Mouse (Mus musculus): Measurements from ENCODE around the gene Ldlrad3.

DNA sequence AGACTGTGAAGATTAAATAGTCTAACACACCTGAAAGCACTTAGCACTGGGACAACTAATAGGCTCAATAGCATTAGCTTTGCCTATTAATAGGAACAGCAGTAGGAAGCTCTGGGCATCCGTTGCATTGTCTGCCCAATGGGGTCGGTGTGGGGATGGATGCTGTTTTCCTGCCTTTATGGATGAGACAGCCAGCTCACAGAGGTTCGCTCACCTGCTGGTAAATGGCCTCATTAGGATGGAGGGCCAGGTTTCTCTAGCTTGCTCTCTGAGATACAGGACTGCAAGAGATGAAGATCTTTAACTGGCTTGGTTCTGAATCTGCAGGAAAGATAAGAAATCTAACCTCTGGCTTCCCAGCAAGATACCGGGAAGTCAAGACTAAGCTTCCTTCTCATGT, 284.0 kb downstream of the Ldlrad3 start:
- no peak for TF ChIP-seq CTCF (IDR thresholded peaks at IDR 0.05 in 2 of 3, conservative IDR thresholded peaks at IDR 0.05 in 1 of 3; ENCODE audit: control insufficient read depth in 1 of 3, insufficient read depth in 1 of 3, low read depth in 2 of 3, low read length in 3 of 3, poor library complexity in 1 of 3, severe bottlenecking in 1 of 3)
- TF ChIP-seq USF1 (IDR thresholded peaks at IDR 0.05; ENCODE audit: low read depth, low read length): no peak
- no peak for TF ChIP-seq ZNF384 (IDR thresholded peaks at IDR 0.05; ENCODE audit: low read depth, low read length)
